Mouse (Mus musculus) cerebellum, adult 8-10 months (tissue): ENCODE measurements around the gene Dusp7.

Experiments used
- DNase-seq: peaks from one replicate; pipeline ENCODE4 v3.0.0; 2022

Dusp7 gene

GRCm38 (mm10) chr9:106421865-106422160 is 53.4 kb downstream of the Dusp7 start:
- DNase-seq = peak; percentile 83
